Mouse (Mus musculus) cerebellum, adult 2 months (tissue): ENCODE data around the gene Ror1. TPM values are rescaled to one million over a fixed set of nuclear protein-coding genes. Genes with fewer than 3 reads are reported as not detected.

Source experiments
- DNase-seq, 2 experiments: peaks; one replicate each; pipeline ENCODE4 v3.0.0; 2021
- H3K27ac ChIP-seq: fragments of 200-500 bp; 2 replicates; pipeline ENCODE4 v1.5.1; 2012; ENCODE audit warnings: low read length, control low read depth, inconsistent platforms; ENCODE audit not compliant: insufficient read depth
- H3K27me3 ChIP-seq: fragments of 200-500 bp; 2 replicates; pipeline ENCODE4 v1.6.1; 2012; ENCODE audit warnings: inconsistent platforms, mild to moderate bottlenecking, low read length, moderate library complexity; ENCODE audit not compliant: control insufficient read depth, insufficient read depth
- H3K4me1 ChIP-seq: fragments of 200-500 bp; 2 replicates; pipeline ENCODE4 v1.6.1; 2011; ENCODE audit warnings: low read length; ENCODE audit not compliant: control insufficient read depth, insufficient read depth
- H3K4me3 ChIP-seq: fragments of 200-500 bp; replicated peaks from 2 replicates; pipeline ENCODE3; 2011; ENCODE audit warnings: mild to moderate bottlenecking, low read depth, low read length, control low read depth; ENCODE audit not compliant: insufficient read depth
- CTCF ChIP-seq: fragments of 200-500 bp; IDR thresholded peaks from 2 replicates; pipeline ENCODE4 v1.5.1; 2011; ENCODE audit warnings: low read depth, mild to moderate bottlenecking, control low read depth, low read length, moderate library complexity, borderline replicate concordance; ENCODE audit not compliant: insufficient read depth
- POLR2A ChIP-seq: fragments of 200-500 bp; IDR thresholded peaks from 2 replicates; pipeline ENCODE4 v1.6.1; 2011; ENCODE audit warnings: low read length, control low read depth, borderline replicate concordance; ENCODE audit not compliant: insufficient read depth
- WGBS: fragments of 180-500 bp; shearing (Covaris S2); methylation state at CpG from one replicate; pipeline ENCODE4 v1.1.7; 2018; 5-methylcytosine and 5-hydroxymethylcytosine counted together
- polyA plus RNA-seq: library from polyadenylated mRNA; depleted of rRNA; stranded (reverse); fragments of >200 nt; gene quantifications from 2 replicates; pipeline ENCODE4 v1.2.3, GENCODE M21; 2012

Gene Ror1
- polyA plus RNA-seq, 1 experiment: 3.8 TPM

- no peaks in the 10 kb centered on the region for H3K27me3 ChIP-seq
- TF ChIP-seq CTCF: no peak
- TF ChIP-seq POLR2A: no peak
- no peak for DNase-seq
- no peak overlapping the region for H3K4me3 ChIP-seq
- H3K4me1 ChIP-seq: no peaks in the 10 kb centered on the region
- H3K27ac ChIP-seq: no peak overlapping the region
- 64% methylated on average over 3 of the region's 3 CpGs for WGBS
These were observed 35.8 kb upstream of the Ror1 start for GRCm38 (mm10) chr4:100059811-100060210.

DNA sequence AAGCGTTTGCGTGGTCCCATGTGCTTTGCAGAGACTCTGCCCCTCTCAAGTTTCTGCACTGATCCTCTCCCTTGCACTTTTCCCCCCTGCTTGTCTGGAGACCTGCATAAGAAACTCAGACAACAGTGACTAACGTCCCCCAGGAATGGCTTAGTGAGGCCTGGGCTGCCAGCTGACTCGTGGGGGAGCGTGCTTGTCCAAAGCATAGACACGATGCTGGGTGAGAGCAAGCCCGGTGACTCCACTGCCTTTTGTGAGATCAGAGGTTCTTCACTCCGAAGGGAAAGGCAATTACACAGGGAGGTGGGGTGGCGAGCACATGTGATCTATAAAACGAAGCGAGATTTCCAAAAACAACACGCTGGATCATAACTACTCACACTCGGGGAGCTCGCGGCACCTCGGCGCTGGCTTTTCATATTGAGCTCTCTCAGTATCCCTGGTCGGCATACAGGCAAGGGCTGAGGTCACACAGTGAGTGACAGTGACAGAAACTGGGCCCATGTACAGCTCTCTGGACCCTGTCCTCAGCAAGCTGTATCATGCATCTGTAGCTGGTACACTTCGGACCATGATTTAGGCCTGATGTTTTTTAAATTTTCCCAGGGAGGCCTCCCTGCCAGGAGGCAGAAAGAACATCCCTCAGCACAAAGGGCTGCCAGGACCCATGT, 34.1 kb upstream of the Ror1 start:
- WGBS: 73% methylated on average over 19 of the region's 19 CpGs
- Histone ChIP-seq H3K27ac (no peak overlapping the region), H3K4me1 (no peaks in the 10 kb centered on the region), H3K27me3 (no peaks in the 10 kb centered on the region), H3K4me3 (no peak overlapping the region)
- TF ChIP-seq CTCF (no peak), POLR2A (no peak)
- DNase-seq: no peak

DNA sequence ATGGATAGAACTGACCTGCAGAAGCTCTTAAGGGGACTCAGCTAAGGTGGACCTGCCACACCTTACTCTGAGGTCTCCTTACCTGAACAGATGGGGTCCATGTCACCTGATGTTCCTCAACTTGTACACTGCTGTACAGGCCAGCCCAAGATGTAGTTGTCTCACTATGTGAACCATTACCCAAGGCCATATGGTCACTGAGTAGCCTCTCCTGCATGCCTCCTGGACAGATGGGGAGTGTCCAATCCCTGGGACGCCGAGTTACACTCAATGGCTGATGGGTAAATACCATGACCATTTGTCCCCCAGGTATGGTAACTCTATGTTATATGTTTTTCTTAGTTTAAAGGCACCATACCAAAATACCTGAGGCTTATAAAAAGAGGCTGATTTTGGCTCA, 29.9 kb upstream of the Ror1 start:
- 70% methylated on average over 2 of the region's 2 CpGs for WGBS

DNA sequence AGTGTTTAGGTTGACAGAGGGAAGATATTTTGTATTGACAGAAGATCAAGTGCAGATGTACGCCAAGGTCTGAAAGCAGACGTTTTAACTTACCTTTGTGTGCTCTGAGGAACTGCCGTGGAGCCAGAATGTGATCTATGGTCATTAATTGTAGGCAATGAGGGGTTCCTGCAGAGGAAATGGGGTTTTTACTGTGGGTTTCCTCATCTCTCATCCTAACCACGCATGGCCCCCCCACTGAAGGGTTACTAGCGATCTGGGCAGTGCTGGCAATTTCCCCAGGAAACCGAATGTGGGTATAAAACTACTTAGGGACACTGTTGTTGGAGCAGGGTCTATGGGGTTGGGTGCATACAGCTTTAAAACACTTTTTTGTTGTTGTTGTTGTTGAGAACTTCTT, 25.5 kb upstream of the Ror1 start:
- WGBS: 79% methylated on average over 6 of the region's 6 CpGs
- H3K4me1 ChIP-seq: no peaks in the 10 kb centered on the region

More for the DNA sequence above, 29.9 kb upstream of the Ror1 start:
- no peak overlapping the region for H3K27ac ChIP-seq
- no peak for DNase-seq
- no peaks in the 10 kb centered on the region for H3K4me1 ChIP-seq
- no peak overlapping the region for H3K4me3 ChIP-seq
- TF ChIP-seq POLR2A (no peak), CTCF (no peak)
- no peaks in the 10 kb centered on the region for H3K27me3 ChIP-seq

DNA sequence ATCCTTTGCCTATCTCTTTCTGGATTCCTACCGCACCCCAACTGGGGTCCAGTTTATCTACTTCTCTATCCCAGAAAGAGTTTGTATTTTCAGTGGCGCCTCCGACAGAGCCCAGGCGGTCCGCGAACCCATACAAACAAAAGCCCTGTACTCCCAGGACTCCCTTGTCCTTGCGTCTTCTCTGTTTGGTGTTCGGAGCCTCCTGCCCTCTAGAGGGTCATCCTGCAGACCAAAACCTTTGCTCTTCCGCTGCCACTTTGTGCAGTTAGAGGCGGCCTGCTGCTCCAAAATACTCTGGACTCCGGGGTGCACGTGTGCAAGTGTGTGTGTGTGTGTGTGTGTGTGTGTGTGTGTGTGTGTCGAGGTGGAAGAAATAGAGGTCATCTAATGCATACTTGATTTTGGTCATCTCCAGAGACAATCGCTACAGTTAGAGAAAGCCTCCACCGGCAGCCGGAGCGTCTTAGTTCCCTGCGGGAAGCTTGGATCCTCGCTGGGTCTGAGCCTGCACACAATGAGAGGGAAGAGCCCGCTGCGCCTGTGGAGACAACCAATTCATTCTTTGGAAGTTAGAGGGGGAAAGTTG, 1.1 kb downstream of the Ror1 start:
- no peaks in the 10 kb centered on the region for H3K27me3 ChIP-seq
- H3K27ac ChIP-seq: peak overlapping the region; percentile 38
- WGBS: 6% methylated on average over 21 of the region's 21 CpGs
- H3K4me1 ChIP-seq: no peaks in the 10 kb centered on the region
- H3K4me3 ChIP-seq: peak overlapping the region; percentile 95
- peak; percentile 45 to 60 for DNase-seq
- no peak for TF ChIP-seq POLR2A
- 0 out of 2 replicates have a peak, but pooled peaks have one; percentile 15 for TF ChIP-seq CTCF

More for the DNA sequence above, 25.5 kb upstream of the Ror1 start:
- DNase-seq: no peak
- Histone ChIP-seq H3K27me3 (no peaks in the 10 kb centered on the region), H3K4me3 (no peak overlapping the region), H3K27ac (no peak overlapping the region)
- TF ChIP-seq POLR2A (no peak), CTCF (no peak)

DNA sequence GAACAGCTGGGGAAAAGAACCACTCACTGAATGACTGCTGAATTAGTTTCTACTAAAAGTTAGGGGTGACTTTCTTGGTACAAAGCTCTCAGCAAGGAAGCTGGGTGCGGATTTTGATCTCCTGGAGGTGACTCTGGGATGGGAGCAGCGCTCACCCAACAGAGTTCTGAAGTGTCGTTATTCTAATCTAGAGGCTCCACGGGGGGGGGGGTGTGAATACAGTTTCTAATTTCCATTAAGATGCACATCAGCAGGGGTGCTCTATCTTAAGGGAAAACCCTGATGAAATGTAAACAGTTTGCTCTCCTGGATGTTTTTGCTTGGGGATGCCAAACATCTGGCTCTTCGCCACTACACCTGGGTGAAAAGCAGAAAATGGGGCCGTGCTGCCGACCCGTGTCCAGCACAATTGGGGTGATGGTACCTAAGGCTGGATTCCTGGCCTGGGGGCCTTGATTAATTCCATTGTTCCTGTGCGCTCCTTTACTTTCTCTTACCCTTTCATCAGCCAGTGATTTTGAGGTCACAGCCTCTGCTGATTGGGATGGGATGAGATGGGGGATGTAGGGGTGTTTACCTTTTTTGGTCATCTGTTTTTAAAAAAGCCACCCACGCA, 1.9 kb downstream of the Ror1 start:
- 59% methylated on average over 10 of the region's 10 CpGs for WGBS
- H3K27ac ChIP-seq: no peak overlapping the region
- no peaks in the 10 kb centered on the region for H3K27me3 ChIP-seq
- peak overlapping the region; percentile 95 for H3K4me3 ChIP-seq
- no peaks in the 10 kb centered on the region for H3K4me1 ChIP-seq
- TF ChIP-seq CTCF: no peak
- TF ChIP-seq POLR2A: no peak
- DNase-seq: peak in 1 of 2 experiments; percentile 27

DNA sequence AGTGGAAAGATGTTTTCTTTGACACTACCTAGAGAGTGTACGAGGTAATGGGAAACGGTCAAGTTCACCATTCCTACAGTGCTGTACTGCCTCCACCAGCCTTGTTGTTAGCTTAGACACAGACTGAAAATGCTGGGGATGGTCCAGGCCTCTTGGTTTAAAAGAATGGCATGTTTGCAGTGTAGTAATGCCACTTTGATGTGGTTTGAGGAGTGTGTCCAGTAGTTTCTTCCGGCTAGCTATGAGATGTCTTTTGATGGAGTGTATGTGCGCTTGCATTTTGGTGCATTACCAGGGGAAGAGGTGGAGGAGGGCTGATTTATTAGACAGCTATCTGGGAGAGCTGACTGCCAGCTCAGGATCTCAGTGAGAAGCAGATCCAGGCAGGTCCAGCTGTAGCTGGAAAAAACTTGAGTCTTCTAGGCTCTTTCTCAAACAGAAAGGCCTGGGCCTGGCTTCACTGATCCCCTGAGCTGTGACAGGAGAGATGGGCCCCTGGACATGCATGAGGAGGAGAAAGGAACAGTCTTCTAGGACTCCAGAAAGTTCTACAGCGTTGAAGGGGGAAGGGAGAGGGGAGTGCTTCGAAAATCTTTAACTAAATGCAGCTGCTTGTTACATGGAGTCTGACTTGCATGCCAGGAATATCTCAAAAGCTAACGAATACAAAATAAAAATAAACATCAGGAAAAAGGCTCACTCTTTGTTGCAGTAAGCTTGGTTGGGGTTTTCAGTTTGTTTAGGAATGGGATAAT, 5.7 kb downstream of the Ror1 start:
- 82% methylated on average over 7 of the region's 7 CpGs for WGBS
- no peak for DNase-seq
- TF ChIP-seq CTCF (no peak), POLR2A (no peak)
- peaks cover 2% of the 10 kb centered on the region; the same call in 1 of the 2 replicates for H3K4me1 ChIP-seq
- no peak overlapping the region for H3K4me3 ChIP-seq
- H3K27me3 ChIP-seq: no peaks in the 10 kb centered on the region
- no peak overlapping the region for H3K27ac ChIP-seq
